Mouse (Mus musculus): ENCODE measurements around the gene Rab10. TPM values are rescaled to one million over a fixed set of nuclear protein-coding genes. Genes with fewer than 3 reads are reported as not detected.

Rab10 gene
- polyA plus RNA-seq, 1 experiment from 2014 or later, result 47.9 TPM

DNA sequence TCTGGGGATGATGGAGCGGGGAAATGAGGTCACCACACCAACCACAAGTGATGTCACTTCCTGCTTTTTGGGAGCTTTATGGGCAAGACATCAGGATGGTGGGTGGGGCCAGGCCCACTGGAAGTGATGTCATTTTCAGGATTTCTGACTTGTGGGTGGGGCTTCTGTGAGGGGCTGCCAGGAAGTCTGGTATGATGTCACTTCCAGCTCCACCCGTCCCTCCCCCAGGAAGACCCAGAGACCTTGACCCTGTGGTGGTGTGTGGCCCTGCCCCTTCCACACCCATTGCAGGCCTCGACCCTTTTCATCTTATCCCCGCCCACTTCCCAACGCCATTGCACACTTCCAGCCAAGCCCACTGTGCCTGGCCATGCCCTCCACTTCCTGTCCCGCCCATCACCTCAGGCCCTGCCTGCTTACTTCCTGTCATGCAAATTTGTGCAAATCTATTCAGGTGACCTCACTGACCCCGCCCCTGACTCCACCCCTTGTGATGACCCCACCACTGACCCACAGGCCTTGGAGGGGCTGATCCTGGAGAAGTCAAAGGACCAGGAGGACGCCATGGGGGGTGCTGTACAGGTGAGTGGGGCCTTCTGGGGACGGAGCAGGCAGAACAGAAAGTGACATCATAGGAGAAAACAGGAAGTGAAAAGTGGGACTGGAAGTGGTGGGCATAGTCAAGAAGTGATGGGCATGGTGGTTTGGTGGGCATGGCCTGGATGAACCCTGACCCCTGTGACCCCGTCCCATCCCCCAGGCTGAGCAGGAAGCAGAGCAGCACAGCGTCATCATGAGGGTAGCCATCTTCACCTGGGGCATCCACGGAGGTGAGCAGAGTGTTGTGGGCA, 72.7 kb downstream of the Rab10 start:
- Histone ChIP-seq H3K9me3 (replicated peaks) (peaks cover 29% of the 10 kb centered on the region), H3K27me3 (no peaks in the 10 kb centered on the region), H3K36me3 (peaks cover 46% of the 10 kb centered on the region), H3K27ac (no peak overlapping the region), H3K9ac (no peak overlapping the region), H3K4me2 (peak overlapping the region; percentile 89; the same call in 1 of the 2 replicates), H3K4me1 (replicated peaks) (peaks cover 15% of the 10 kb centered on the region), H3K4me3 (replicated peaks) (peak overlapping the region; percentile 71; the same call in 1 of the 2 replicates)
- DNase-seq (peak; percentile 28), ATAC-seq (ENCODE audit: low read depth) (no peak)
- WGBS (ENCODE audit: insufficient replicate concordance), result 91% methylated on average over 12 of the region's 12 CpGs

DNA sequence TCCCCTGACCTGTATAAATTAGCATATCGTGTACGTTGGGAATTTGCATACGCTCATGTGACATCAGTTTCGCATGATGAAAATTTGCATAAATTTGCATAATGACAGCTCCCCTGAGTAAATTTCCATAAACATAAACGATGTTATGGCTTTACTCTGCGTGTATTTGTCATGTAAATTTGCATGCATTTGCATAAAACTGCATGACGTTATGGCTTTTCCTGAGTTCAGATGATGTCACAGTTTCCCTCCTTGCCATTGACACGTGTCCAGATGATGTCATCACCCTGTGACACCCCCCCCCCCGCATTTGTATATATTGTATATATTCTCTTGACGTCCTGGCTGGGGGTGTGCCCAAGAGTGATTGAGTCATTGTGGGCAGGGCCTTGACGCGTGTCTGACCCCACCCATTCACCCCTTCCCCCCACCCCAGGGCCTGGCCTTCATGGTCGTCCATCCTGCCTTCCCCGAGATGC, 73.6 kb downstream of the Rab10 start:
- Histone ChIP-seq H3K27me3 (no peaks in the 10 kb centered on the region), H3K36me3 (peaks cover 45% of the 10 kb centered on the region), H3K9ac (peak overlapping the region; percentile 68), H3K9me3 (replicated peaks) (peaks cover 29% of the 10 kb centered on the region), H3K4me2 (peak overlapping the region; percentile 89), H3K4me3 (replicated peaks) (peak overlapping the region; percentile 71), H3K4me1 (replicated peaks) (peaks cover 15% of the 10 kb centered on the region), H3K27ac (no peak overlapping the region)
- no peak for ATAC-seq (ENCODE audit: low read depth)
- no peak for DNase-seq
- 64% methylated on average over 14 of the region's 14 CpGs for WGBS (ENCODE audit: insufficient replicate concordance)

DNA sequence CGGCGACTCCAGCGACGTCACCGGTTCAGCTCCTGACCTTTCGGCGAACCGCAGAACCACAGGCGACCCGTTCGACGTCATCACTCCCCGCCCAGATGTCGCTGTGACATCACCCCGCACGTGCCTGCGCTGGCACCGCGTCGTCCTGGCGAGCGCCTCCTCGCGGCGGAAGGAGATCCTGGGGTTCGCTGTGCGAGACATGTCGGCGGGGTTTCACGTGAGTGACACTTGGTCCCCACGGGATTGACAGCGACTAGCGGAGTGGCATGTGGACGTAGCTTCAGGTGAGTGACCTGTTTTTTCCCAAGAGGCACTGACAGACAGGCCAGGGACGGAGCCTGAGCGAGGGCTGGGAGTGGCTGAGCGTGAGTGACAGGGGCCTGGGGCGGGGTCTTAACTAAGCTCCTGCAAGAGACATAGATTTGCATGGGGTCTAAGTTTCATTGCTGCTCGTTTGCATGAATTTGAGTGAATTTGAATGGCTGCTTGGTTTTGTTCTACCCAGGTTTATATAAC, 74.1 kb downstream of the Rab10 start:
- H3K36me3 ChIP-seq, result peaks cover 43% of the 10 kb centered on the region
- peak overlapping the region; percentile 68 for H3K9ac ChIP-seq
- DNase-seq (peak; percentile 82), ATAC-seq (ENCODE audit: low read depth) (peak; percentile 79)
- peaks cover 15% of the 10 kb centered on the region for H3K4me1 ChIP-seq (replicated peaks)
- H3K9me3 ChIP-seq (replicated peaks), result peaks cover 29% of the 10 kb centered on the region
- peak overlapping the region; percentile 89 for H3K4me2 ChIP-seq
- no peaks in the 10 kb centered on the region for H3K27me3 ChIP-seq
- WGBS (ENCODE audit: insufficient replicate concordance), result 17% methylated on average over 39 of the region's 39 CpGs
- peak overlapping the region; percentile 71 for H3K4me3 ChIP-seq (replicated peaks)
- H3K27ac ChIP-seq, result peak overlapping the region; percentile 73

DNA sequence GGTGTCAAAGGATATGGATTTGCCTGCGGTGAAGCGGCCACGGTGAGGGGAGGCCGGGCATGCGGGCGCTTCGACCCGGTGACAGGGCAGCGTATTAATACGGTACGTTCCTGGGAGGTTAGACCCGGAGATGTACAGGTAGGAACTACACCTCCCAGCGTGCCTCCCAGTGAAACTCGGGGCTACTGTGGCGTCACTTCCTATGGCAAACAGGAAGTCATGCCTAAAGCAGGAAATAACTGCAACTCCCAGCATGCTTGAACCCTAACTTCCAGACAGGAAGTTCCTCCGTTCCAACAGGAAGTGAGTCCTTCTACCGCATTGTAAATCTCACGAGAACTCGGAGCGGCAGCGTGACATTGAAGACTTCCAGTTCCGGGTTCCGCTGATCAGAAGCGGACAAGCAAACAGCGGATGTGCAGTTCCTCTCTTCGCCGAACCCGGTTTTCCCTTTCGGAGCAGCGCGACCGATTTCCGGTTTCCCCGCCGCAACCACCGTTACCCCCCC, 74.6 kb downstream of the Rab10 start:
- ATAC-seq (ENCODE audit: low read depth) (peak; percentile 91), DNase-seq (peak; percentile 83)
- WGBS (ENCODE audit: insufficient replicate concordance), result 29% methylated on average over 36 of the region's 36 CpGs
- Histone ChIP-seq H3K4me1 (replicated peaks) (peaks cover 15% of the 10 kb centered on the region), H3K27ac (peak overlapping the region; percentile 73), H3K27me3 (no peaks in the 10 kb centered on the region), H3K9me3 (replicated peaks) (peaks cover 29% of the 10 kb centered on the region), H3K9ac (peak overlapping the region; percentile 68), H3K36me3 (peaks cover 38% of the 10 kb centered on the region), H3K4me3 (replicated peaks) (peak overlapping the region; percentile 71), H3K4me2 (peak overlapping the region; percentile 89)

DNA sequence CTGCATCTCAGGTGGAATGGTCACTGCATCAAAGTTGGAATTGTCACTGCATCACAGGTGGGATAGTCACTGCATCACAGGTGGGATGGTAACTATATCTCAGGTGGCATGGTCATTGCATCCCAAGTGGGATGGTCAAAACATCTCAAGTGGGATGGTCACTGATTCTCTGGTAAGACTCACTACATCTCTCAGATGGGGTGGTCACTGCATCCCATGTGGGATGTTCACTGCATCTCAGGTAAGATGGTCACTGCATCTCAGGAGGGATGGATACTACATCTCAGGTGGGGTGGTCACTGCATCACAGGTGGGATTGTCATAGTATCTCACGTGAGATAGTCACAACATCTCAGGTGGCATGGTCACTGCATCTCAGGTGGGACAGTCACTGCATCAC, 75.7 kb downstream of the Rab10 start:
- DNase-seq, result no peak
- Histone ChIP-seq H3K4me1 (replicated peaks) (peaks cover 15% of the 10 kb centered on the region), H3K36me3 (peaks cover 26% of the 10 kb centered on the region), H3K4me2 (no peak overlapping the region), H3K9ac (no peak overlapping the region), H3K4me3 (replicated peaks) (no peak overlapping the region), H3K27me3 (no peaks in the 10 kb centered on the region), H3K27ac (no peak overlapping the region), H3K9me3 (replicated peaks) (peaks cover 20% of the 10 kb centered on the region)
- ATAC-seq (ENCODE audit: low read depth), result no peak
- 81% methylated on average over 1 of the region's 1 CpGs for WGBS (ENCODE audit: insufficient replicate concordance)

DNA sequence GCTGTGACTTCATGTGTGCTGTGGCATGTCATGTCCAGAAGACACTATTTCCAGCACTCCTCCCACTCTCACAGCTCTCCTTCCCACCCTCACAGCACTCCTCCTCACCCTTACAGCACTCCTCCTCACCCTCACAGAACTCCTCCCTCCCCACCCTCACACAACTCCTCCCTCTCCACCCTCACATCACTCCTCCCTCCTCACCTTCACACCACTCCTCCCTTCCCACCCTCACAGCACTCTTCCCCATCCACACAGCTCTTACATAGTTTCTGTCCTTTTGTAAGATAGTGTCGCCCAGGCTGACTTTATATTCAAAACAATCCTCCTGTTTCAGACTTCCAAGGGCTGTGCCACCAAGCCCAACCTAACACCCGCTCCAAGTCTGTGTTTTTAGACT, 86.4 kb downstream of the Rab10 start:
- Histone ChIP-seq H3K4me1 (replicated peaks) (no peaks in the 10 kb centered on the region), H3K27me3 (no peaks in the 10 kb centered on the region), H3K27ac (no peak overlapping the region), H3K36me3 (no peaks in the 10 kb centered on the region), H3K9me3 (replicated peaks) (no peaks in the 10 kb centered on the region), H3K9ac (no peak overlapping the region), H3K4me2 (no peak overlapping the region), H3K4me3 (replicated peaks) (no peak overlapping the region)
- DNase-seq, result no peak
- 36% methylated on average over 2 of the region's 2 CpGs for WGBS (ENCODE audit: insufficient replicate concordance)
- ATAC-seq (ENCODE audit: low read depth), result no peak

DNA sequence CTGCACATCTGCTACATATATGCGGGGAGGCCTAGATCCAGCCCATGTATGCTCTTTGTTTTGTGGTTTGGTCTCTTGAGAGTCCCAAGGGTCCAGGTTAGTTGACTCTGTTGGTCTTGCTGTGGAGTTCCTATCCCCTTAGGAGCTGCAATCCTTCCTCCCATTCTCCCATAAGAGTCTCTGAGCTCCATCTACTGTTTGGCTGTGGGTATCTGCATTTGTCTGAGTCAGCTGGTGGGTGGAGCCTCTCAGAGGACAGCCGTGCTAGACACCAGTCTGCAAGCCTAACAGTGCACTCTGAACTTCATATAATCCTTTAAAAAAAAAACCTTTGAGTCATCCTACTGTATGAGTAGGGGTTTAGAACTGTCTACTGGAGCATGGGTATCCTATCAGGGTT, 99.6 kb downstream of the Rab10 start:
- H3K36me3 ChIP-seq, result no peaks in the 10 kb centered on the region
- DNase-seq, result no peak
- H3K9ac ChIP-seq, result no peak overlapping the region
- ATAC-seq (ENCODE audit: low read depth), result no peak
- WGBS (ENCODE audit: insufficient replicate concordance), result 37% methylated on average over 2 of the region's 2 CpGs
- no peaks in the 10 kb centered on the region for H3K9me3 ChIP-seq (replicated peaks)
- no peak overlapping the region for H3K27ac ChIP-seq
- no peaks in the 10 kb centered on the region for H3K27me3 ChIP-seq
- H3K4me2 ChIP-seq, result no peak overlapping the region
- no peaks in the 10 kb centered on the region for H3K4me1 ChIP-seq (replicated peaks)
- H3K4me3 ChIP-seq (replicated peaks), result no peak overlapping the region

DNA sequence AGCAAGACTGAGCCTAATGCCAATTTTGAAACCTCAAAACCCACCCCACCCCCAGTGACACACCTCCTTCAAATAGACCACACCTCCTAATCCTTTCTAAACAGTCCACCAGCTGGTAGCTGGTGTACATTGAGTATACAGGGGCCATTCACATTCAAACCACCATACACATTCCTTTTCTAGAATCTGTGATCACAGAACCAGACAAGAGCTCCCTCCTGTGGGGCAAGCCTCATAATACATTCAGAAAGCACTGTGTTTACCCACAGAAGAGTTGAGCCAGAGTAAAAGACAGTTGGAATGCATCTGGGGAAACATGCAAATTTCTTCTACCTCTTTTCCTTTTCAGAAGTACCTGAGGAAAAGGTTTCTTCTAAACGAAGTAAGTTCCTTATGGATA, 100.6 kb downstream of the Rab10 start:
- Histone ChIP-seq H3K36me3 (no peaks in the 10 kb centered on the region), H3K27me3 (no peaks in the 10 kb centered on the region), H3K4me2 (no peak overlapping the region), H3K4me3 (replicated peaks) (no peak overlapping the region), H3K9ac (no peak overlapping the region), H3K27ac (no peak overlapping the region), H3K9me3 (replicated peaks) (no peaks in the 10 kb centered on the region), H3K4me1 (replicated peaks) (no peaks in the 10 kb centered on the region)
- no peak for DNase-seq
- WGBS (ENCODE audit: insufficient replicate concordance), result 38% methylated on average over 1 of the region's 1 CpGs
- ATAC-seq (ENCODE audit: low read depth), result no peak

Other genes starting within 250 kb of the Rab10 start
- 1.0 and 1.2 TPM in 2 replicates for gene Kif3c, start 55.2 kb upstream of the Rab10 start, polyA plus RNA-seq (2015; fragmentation: Nextera tagmentation; extraction: Ambion mirVana)
- 9.6 and 12.3 TPM in 2 replicates for gene Asxl2, start 116.9 kb upstream of the Rab10 start, polyA plus RNA-seq (2015; fragmentation: Nextera tagmentation; extraction: Ambion mirVana)